ENCODE assay signal across 39 mouse cellular contexts in the genomic region with DNA sequence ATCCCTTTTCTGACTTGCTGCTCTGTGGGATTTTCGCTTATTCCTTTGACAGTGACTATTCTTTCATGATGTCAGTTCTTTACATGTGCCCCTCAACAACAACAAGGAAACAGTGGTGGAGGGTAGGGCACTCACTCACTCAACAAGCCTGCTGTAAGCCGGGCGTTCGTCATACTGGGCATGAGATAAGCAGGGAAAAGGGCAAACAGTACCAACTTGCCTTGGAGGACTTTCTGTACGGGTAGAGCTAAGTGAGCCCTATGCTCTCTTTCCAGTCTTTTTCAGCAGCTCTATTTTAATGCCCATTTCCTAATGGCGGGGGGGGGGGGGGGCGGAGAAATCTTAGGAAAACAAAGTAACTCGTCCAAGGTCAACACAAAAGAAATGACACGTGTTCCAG. TPM values are rescaled to one million over a fixed set of nuclear protein-coding genes. Genes with fewer than 3 reads are reported as not detected.
"Had no signal": no experiment of that assay in that cellular context is flagged by ENCODE, and none has a peak within 500 bp of the region (broad histone marks: within the 10 kb centered on the region; RNA-seq: fewer than 3 reads in every experiment).

No protein-coding gene starts in this region.

- DNase-seq: gastrocnemius, postnatal 14 days; gastrocnemius, postnatal 36 days; heart, adult 18-20 months; heart, postnatal 14 days; heart, postnatal 36 days; kidney, adult 18-20 months; kidney, adult 8-10 months; kidney, postnatal 10 days; kidney, postnatal 25 days; kidney, postnatal 4 days; liver, embryonic 13.5 days had no signal

- H3K36me3 ChIP-seq: heart, embryonic 13.5 days; heart, embryonic 15.5 days; hindbrain, embryonic 13.5 days; hindbrain, embryonic 15.5 days; limb, embryonic 10.5 days; limb, embryonic 12.5 days; liver, embryonic 13.5 days had no signal

- H3K4me3 ChIP-seq: heart, embryonic 13.5 days; heart, embryonic 15.5 days; hindbrain, embryonic 13.5 days; hindbrain, embryonic 15.5 days; layer of hippocampus, adult 2 months; left cerebral cortex, adult 2 months; limb, embryonic 10.5 days; limb, embryonic 12.5 days; liver, embryonic 13.5 days; liver, embryonic 15.5 days had no signal

- H3K27ac ChIP-seq: heart, embryonic 13.5 days; heart, embryonic 15.5 days; hindbrain, embryonic 13.5 days; hindbrain, embryonic 15.5 days; hindbrain, postnatal 0 days; layer of hippocampus, adult 2 months; left cerebral cortex, adult 2 months; limb, embryonic 10.5 days; limb, embryonic 12.5 days; liver, embryonic 13.5 days; liver, embryonic 15.5 days had no signal

- H3K9me3 ChIP-seq: heart, embryonic 13.5 days; heart, embryonic 15.5 days; hindbrain, embryonic 13.5 days; hindbrain, embryonic 15.5 days; limb, embryonic 10.5 days; limb, embryonic 12.5 days; liver, embryonic 13.5 days; liver, embryonic 15.5 days had no signal

- H3K27me3 ChIP-seq: heart, embryonic 13.5 days; heart, embryonic 15.5 days; hindbrain, embryonic 13.5 days; hindbrain, embryonic 15.5 days; limb, embryonic 12.5 days; liver, embryonic 13.5 days; liver, embryonic 15.5 days had no signal

- ATAC-seq: hindbrain, postnatal 0 days; intestine, postnatal 0 days had no signal

- H3K4me2 ChIP-seq: heart, embryonic 11.5 days; heart, embryonic 13.5 days; heart, embryonic 15.5 days; hindbrain, embryonic 13.5 days; hindbrain, embryonic 15.5 days; limb, embryonic 12.5 days; liver, embryonic 11.5 days; liver, embryonic 13.5 days; liver, embryonic 15.5 days had no signal

- H3K4me1 ChIP-seq: hindbrain, embryonic 15.5 days; limb, embryonic 10.5 days; limb, embryonic 12.5 days; liver, embryonic 13.5 days; liver, embryonic 15.5 days had no signal

- H3K9ac ChIP-seq: heart, embryonic 13.5 days; heart, embryonic 15.5 days; hindbrain, embryonic 13.5 days; hindbrain, embryonic 15.5 days; limb, embryonic 12.5 days; liver, embryonic 13.5 days; liver, embryonic 15.5 days had no signal

RNA-seq across cellular contexts. Expression of a gene that starts 32.5 kb away (rescaled TPM):
- total RNA-seq: gastrocnemius, adult 18-20 months; gastrocnemius, adult 8-10 months; gastrocnemius, postnatal 14 days; gastrocnemius, postnatal 36 days; heart, adult 18-20 months; heart, adult 8-10 months; heart, postnatal 14 days; heart, postnatal 36 days; hematopoietic stem cell, adult 5-6 weeks; hindbrain, postnatal 0 days; layer of hippocampus, adult 2 months; layer of hippocampus, postnatal 10 days; layer of hippocampus, postnatal 25 days; left cerebral cortex, adult 2 months; left cerebral cortex, postnatal 14 days; left cerebral cortex, postnatal 36 days had no signal
- polyA plus RNA-seq: gonadal fat pad, adult 2 months; heart, embryonic 11.5 days; heart, embryonic 13.5 days; heart, embryonic 15.5 days; heart, postnatal 0 days; hindbrain, embryonic 11.5 days; hindbrain, embryonic 13.5 days; hindbrain, embryonic 15.5 days; hindbrain, postnatal 0 days; intestine, embryonic 14.5 days; intestine, postnatal 0 days; kidney, embryonic 14.5 days; kidney, embryonic 16.5 days; limb, embryonic 10.5 days; limb, embryonic 12.5 days; limb, embryonic 14.5 days; liver, embryonic 11.5 days; liver, embryonic 13.5 days; liver, embryonic 15.5 days had no signal
